Mouse (Mus musculus): ENCODE data around the gene Srsf10.

DNA sequence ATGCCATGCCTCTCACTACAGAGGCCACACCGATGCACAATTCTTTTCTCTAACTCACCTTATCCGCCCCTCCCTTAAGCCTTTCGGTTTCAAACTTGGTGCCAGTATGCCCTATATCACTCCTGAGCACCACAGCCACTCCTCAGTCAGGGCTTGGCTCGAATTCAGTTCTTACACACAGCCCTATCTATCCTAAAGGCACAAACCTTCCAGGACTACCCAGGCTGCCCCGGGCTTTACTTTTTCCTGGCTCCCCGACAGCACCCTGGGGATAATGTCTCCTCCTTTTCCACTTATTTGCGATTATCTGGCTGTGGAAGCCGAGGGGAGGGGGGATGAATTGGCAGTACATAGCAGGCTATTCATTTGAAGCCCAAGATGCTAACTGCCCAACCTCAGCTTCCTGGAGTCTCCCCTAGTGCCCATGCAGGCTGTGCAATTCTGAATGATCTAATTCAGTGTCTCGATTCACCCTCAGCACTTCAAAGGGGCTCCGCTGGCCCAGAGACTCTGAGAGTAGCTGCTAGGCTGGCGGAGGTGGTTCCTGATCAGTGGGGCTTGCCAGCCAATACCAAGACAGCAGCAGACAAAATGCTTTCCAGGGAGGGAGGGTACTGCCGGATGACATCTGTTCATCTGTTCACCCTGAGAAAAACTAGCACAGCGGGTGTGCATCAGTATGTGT is 5.0 kb upstream of the Srsf10 start:
- no peak for TF ChIP-seq MAFK (IDR thresholded peaks at IDR 0.05; ENCODE audit: insufficient read depth, low read depth, low read length)
- TF ChIP-seq ZNF384 (IDR thresholded peaks at IDR 0.05; ENCODE audit: low read depth, low read length): no peak
- TF ChIP-seq HCFC1 (IDR thresholded peaks at IDR 0.05; ENCODE audit: borderline replicate concordance, insufficient read depth, low read length): no peak
- TF ChIP-seq ZC3H11A (IDR thresholded peaks at IDR 0.05; ENCODE audit: borderline replicate concordance, low read depth, low read length): no peak

Data from ES-E14 (cell line).